Mouse (Mus musculus): ENCODE results near the gene Vezt. TPM values are rescaled to one million over a fixed set of nuclear protein-coding genes. Genes with fewer than 3 reads are reported as not detected.
A peak's percentile ranks its signal among the peaks of the same experiment; 100 is the strongest.

Vezt gene
- total and polyA plus RNA-seq, 2 experiments: 6.5 to 9.2 TPM

GRCm38 (mm10) chr10:94072261-94072915 is 36.8 kb upstream of the Vezt start:
- 11% methylated on average over 10 of the region's 10 CpGs for WGBS
- Histone ChIP-seq H3K79me2 (ENCODE audit: control insufficient read depth, insufficient read depth, low read length) (peaks cover 32% of the 10 kb centered on the region; the same call in 1 of the 2 replicates), H3K27me3 (ENCODE audit: control insufficient read depth, insufficient read depth, low read length) (no peaks in the 10 kb centered on the region), H3K4me1 (ENCODE audit: control insufficient read depth, insufficient read depth, low read length) (peaks cover 31% of the 10 kb centered on the region), H3K4me3 (ENCODE audit: insufficient read depth, low read depth, low read length) (no peak overlapping the region), H3K36me3 (ENCODE audit: control insufficient read depth, insufficient read depth, low read length) (peaks cover 8% of the 10 kb centered on the region; the same call in 1 of the 2 replicates), H3K9ac (ENCODE audit: low read depth, low read length) (peak overlapping the region; percentile 69), H3K27ac (replicated peaks; ENCODE audit: insufficient read depth, low read depth, low read length) (peak overlapping the region; percentile 100)
- TF ChIP-seq CTCF (IDR thresholded peaks at IDR 0.05; ENCODE audit: low read depth, low read length): no peak
- TF ChIP-seq POLR2A (IDR thresholded peaks at IDR 0.05; ENCODE audit: extremely low read depth, insufficient read depth, low read length): 0 out of 2 replicates have a peak, but pooled peaks have one; percentile 3
- DNase-seq (ENCODE audit: extremely low read depth, low read depth, low spot score): peak; percentile 96

DNA sequence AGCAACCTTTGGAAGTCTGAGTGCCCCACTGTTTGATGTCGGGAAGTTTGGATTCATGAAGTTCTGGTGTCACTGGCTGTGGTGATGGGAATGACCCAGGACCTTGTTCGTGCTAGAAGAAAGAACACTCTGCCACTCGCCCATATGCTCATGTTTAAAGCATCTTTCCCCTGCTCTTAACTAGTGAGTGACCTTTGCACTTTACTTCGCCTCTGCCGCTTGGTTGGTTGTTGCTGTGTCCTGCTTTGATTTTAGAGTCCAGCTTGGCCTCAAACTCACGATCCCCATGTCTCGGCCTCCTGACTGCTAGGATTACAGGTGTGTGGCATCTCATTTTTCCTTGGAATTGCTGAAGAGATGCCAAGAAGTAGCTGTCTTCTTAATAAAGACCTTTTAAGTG is 36.0 kb upstream of the Vezt start:
- Histone ChIP-seq H3K79me2 (ENCODE audit: control insufficient read depth, insufficient read depth, low read length) (peaks cover 33% of the 10 kb centered on the region; the same call in 1 of the 2 replicates), H3K4me3 (ENCODE audit: insufficient read depth, low read depth, low read length) (no peak overlapping the region), H3K36me3 (ENCODE audit: control insufficient read depth, insufficient read depth, low read length) (peaks cover 8% of the 10 kb centered on the region; the same call in 1 of the 2 replicates), H3K27me3 (ENCODE audit: control insufficient read depth, insufficient read depth, low read length) (no peaks in the 10 kb centered on the region), H3K4me1 (ENCODE audit: control insufficient read depth, insufficient read depth, low read length) (peaks cover 39% of the 10 kb centered on the region), H3K9ac (ENCODE audit: low read depth, low read length) (peak overlapping the region; percentile 65), H3K27ac (replicated peaks; ENCODE audit: insufficient read depth, low read depth, low read length) (peak overlapping the region; percentile 100)
- no peak for TF ChIP-seq CTCF (IDR thresholded peaks at IDR 0.05; ENCODE audit: low read depth, low read length)
- TF ChIP-seq POLR2A (IDR thresholded peaks at IDR 0.05; ENCODE audit: extremely low read depth, insufficient read depth, low read length): no peak
- DNase-seq (ENCODE audit: extremely low read depth, low read depth, low spot score): peak; percentile 86
- 27% methylated on average over 7 of the region's 7 CpGs for WGBS

- Histone ChIP-seq H3K4me1 (ENCODE audit: control insufficient read depth, insufficient read depth, low read length) (peaks cover 39% of the 10 kb centered on the region), H3K36me3 (ENCODE audit: control insufficient read depth, insufficient read depth, low read length) (no peaks in the 10 kb centered on the region), H3K4me3 (ENCODE audit: insufficient read depth, low read depth, low read length) (no peak overlapping the region), H3K27me3 (ENCODE audit: control insufficient read depth, insufficient read depth, low read length) (no peaks in the 10 kb centered on the region), H3K9ac (ENCODE audit: low read depth, low read length) (no peak overlapping the region), H3K27ac (replicated peaks; ENCODE audit: insufficient read depth, low read depth, low read length) (peak overlapping the region; percentile 68), H3K79me2 (ENCODE audit: control insufficient read depth, insufficient read depth, low read length) (peaks cover 23% of the 10 kb centered on the region; the same call in 1 of the 2 replicates)
- 0 out of 2 replicates have a peak, but pooled peaks have one; percentile 7 for TF ChIP-seq POLR2A (IDR thresholded peaks at IDR 0.05; ENCODE audit: extremely low read depth, insufficient read depth, low read length)
- peak; percentile 15; the same call in 1 of the 2 replicates for TF ChIP-seq CTCF (IDR thresholded peaks at IDR 0.05; ENCODE audit: low read depth, low read length)
- peak; percentile 98 for DNase-seq (ENCODE audit: extremely low read depth, low read depth, low spot score)
- 14% methylated on average over 5 of the region's 5 CpGs for WGBS
Measured at GRCm38 (mm10) chr10:94068701-94069100, 33.1 kb upstream of the Vezt start.

- Histone ChIP-seq H3K36me3 (ENCODE audit: control insufficient read depth, insufficient read depth, low read length) (no peaks in the 10 kb centered on the region), H3K79me2 (ENCODE audit: control insufficient read depth, insufficient read depth, low read length) (peaks cover 32% of the 10 kb centered on the region; the same call in 1 of the 2 replicates), H3K4me3 (ENCODE audit: insufficient read depth, low read depth, low read length) (no peak overlapping the region), H3K27ac (replicated peaks; ENCODE audit: insufficient read depth, low read depth, low read length) (peak overlapping the region; percentile 27), H3K9ac (ENCODE audit: low read depth, low read length) (peak overlapping the region; percentile 6; the same call in 1 of the 2 replicates), H3K4me1 (ENCODE audit: control insufficient read depth, insufficient read depth, low read length) (peaks cover 34% of the 10 kb centered on the region), H3K27me3 (ENCODE audit: control insufficient read depth, insufficient read depth, low read length) (no peaks in the 10 kb centered on the region)
- no peak for TF ChIP-seq POLR2A (IDR thresholded peaks at IDR 0.05; ENCODE audit: extremely low read depth, insufficient read depth, low read length)
- no peak for TF ChIP-seq CTCF (IDR thresholded peaks at IDR 0.05; ENCODE audit: low read depth, low read length)
- DNase-seq (ENCODE audit: extremely low read depth, low read depth, low spot score): peak; percentile 75
- WGBS: 47% methylated on average over 3 of the region's 3 CpGs
Measured at GRCm38 (mm10) chr10:94066896-94067295, 31.3 kb upstream of the Vezt start.

GRCm38 (mm10) chr10:94062357-94062756 is 26.7 kb upstream of the Vezt start:
- no peak for DNase-seq (ENCODE audit: extremely low read depth, low read depth, low spot score)
- Histone ChIP-seq H3K27ac (replicated peaks; ENCODE audit: insufficient read depth, low read depth, low read length) (no peak overlapping the region), H3K4me1 (ENCODE audit: control insufficient read depth, insufficient read depth, low read length) (peaks cover 25% of the 10 kb centered on the region), H3K79me2 (ENCODE audit: control insufficient read depth, insufficient read depth, low read length) (peaks cover 35% of the 10 kb centered on the region; the same call in 1 of the 2 replicates), H3K36me3 (ENCODE audit: control insufficient read depth, insufficient read depth, low read length) (0 out of 2 replicates have a peak, but pooled peaks cover 2% of the 10 kb centered on the region), H3K9ac (ENCODE audit: low read depth, low read length) (no peak overlapping the region), H3K4me3 (ENCODE audit: insufficient read depth, low read depth, low read length) (no peak overlapping the region), H3K27me3 (ENCODE audit: control insufficient read depth, insufficient read depth, low read length) (no peaks in the 10 kb centered on the region)
- WGBS: 81% methylated on average over 5 of the region's 5 CpGs
- TF ChIP-seq CTCF (IDR thresholded peaks at IDR 0.05; ENCODE audit: low read depth, low read length): no peak
- TF ChIP-seq POLR2A (IDR thresholded peaks at IDR 0.05; ENCODE audit: extremely low read depth, insufficient read depth, low read length): no peak

- peak overlapping the region; percentile 73 for H3K27ac ChIP-seq (replicated peaks; ENCODE audit: insufficient read depth, low read depth, low read length)
- no peak overlapping the region for H3K4me3 ChIP-seq (ENCODE audit: insufficient read depth, low read depth, low read length)
- peak overlapping the region; percentile 21; the same call in 1 of the 2 replicates for H3K9ac ChIP-seq (ENCODE audit: low read depth, low read length)
- H3K27me3 ChIP-seq (ENCODE audit: control insufficient read depth, insufficient read depth, low read length): no peaks in the 10 kb centered on the region
- DNase-seq (ENCODE audit: extremely low read depth, low read depth, low spot score): peak; percentile 97
- H3K4me1 ChIP-seq (ENCODE audit: control insufficient read depth, insufficient read depth, low read length): peaks cover 23% of the 10 kb centered on the region
- H3K36me3 ChIP-seq (ENCODE audit: control insufficient read depth, insufficient read depth, low read length): 0 out of 2 replicates have a peak, but pooled peaks cover 2% of the 10 kb centered on the region
- H3K79me2 ChIP-seq (ENCODE audit: control insufficient read depth, insufficient read depth, low read length): peaks cover 35% of the 10 kb centered on the region
- 9% methylated on average over 8 of the region's 8 CpGs for WGBS
- no peak for TF ChIP-seq CTCF (IDR thresholded peaks at IDR 0.05; ENCODE audit: low read depth, low read length)
- no peak for TF ChIP-seq POLR2A (IDR thresholded peaks at IDR 0.05; ENCODE audit: extremely low read depth, insufficient read depth, low read length)
Measured at GRCm38 (mm10) chr10:94060190-94060589, 24.6 kb upstream of the Vezt start.
